Comparison of ENCODE assay signal across 1 mouse cellular context in the genomic region with DNA sequence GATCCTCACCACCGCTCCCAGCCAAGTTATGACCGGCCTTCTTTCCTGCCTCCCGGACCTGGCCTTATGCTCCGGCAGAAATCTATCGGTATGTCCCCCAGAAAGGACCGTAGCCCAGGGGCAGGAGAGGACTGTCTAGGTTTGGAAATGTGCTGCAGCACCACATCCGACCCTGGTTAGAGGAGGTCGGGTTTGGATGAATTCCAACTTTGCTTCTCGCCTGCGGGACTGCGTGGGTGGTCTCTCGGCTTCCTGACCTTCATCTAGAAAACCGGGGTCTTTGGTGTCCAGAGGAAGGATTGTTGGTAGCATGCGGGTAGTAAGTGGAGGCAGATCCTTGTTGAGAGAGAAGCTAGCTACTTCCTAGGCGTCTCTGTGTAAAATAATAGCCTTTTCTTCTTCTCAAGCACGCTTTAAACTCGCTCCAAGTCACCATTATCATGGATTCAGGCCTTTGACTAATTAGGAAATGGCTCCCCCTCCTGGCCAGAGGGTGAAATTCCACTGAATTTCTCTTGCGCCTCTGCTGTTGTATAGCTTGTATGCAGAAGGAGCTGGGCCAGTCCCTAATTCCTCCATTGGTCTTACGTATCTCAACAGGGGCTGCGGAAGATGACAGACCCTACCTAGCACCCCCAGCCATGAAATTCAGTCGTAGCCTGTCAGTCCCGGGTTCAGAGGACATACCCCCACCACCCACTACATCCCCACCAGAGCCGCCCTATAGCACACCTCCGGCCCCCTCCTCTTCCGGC.
TF ChIP-seq lines count a peak whose summit lies in the region.

No protein-coding gene starts in this region.

TF ChIP-seq in myocyte, 11 proteins besides CTCF, POLR2A, EP300 and RAD21:
- TF ChIP-seq USF1 (IDR thresholded peaks at IDR 0.05; ENCODE audit: low read depth) (no peak), MYOG (IDR thresholded peaks at IDR 0.05; ENCODE audit: control insufficient read depth in 1 of 3, insufficient read depth in 1 of 3, insufficient read length in 2 of 3, low read depth in 2 of 3) (no peak), E2F4 (IDR thresholded peaks at IDR 0.05; ENCODE audit: insufficient read depth) (no peak), REST (IDR thresholded peaks at IDR 0.05; ENCODE audit: insufficient read depth, insufficient read length) (no peak), TCF3 (IDR thresholded peaks at IDR 0.05; ENCODE audit: insufficient read length, low read depth) (no peak), SRF (IDR thresholded peaks at IDR 0.05; ENCODE audit: control insufficient read depth, insufficient read length, low read depth) (no peak), TCF12 (IDR thresholded peaks at IDR 0.05; ENCODE audit: insufficient read depth, poor library complexity, severe bottlenecking) (no peak), CEBPB (IDR thresholded peaks at IDR 0.05; ENCODE audit: insufficient read depth, poor library complexity, severe bottlenecking) (no peak), MYOD1 (IDR thresholded peaks at IDR 0.05; ENCODE audit: control insufficient read depth in 1 of 3, insufficient read length in 2 of 3, low read depth in 2 of 3) (no peak), MAX (IDR thresholded peaks at IDR 0.05; ENCODE audit: low read depth) (no peak)
